Mouse (Mus musculus) kidney, adult 2 months (tissue): ENCODE results near the gene Tceal8.

Experiments
- CTCF ChIP-seq: fragments of 200-500 bp; conservative IDR thresholded peaks from 2 replicates; pipeline ENCODE4 v1.5.1; 2011; ENCODE audit warnings: low read depth, mild to moderate bottlenecking, control low read depth, low read length, moderate library complexity, mixed read lengths; ENCODE audit not compliant: insufficient read depth, insufficient read length
- POLR2A ChIP-seq: fragments of 200-500 bp; IDR thresholded peaks from one replicate; pipeline ENCODE4 v1.6.1; 2011; ENCODE audit warnings: low read depth, low read length, control low read depth

DNA sequence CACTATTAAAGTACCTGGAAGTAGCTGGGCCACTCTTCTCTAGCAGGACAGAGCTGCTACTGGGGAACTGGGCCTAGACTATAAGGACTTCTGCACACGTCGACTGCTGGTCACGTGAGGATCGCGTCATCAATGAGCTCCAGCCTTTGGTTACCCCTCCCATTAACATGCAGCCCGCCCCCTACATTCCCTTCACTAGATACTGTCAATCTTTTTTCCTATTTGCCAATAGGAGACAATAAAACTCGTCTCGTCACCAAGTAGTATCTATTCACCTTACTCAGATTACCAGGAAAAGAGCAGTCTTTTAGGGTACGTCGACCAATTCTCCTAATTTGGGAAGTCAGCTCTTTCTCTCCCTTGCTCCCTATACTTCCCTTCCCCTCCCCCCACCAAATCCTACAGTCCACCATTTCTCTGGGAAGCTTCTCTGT is at the start of gene Tceal8:
- TF ChIP-seq CTCF (no peak), POLR2A (no peak)
